Mouse (Mus musculus) intestine, postnatal 0 days (tissue): ENCODE data around the gene Gbx1. TPM values are rescaled to one million over a fixed set of nuclear protein-coding genes. Genes with fewer than 3 reads are reported as not detected.

Experiments used
- ATAC-seq: fragments of 200-750 bp; cut with Nextera tagmentation; 2 replicates; pipeline ENCODE4 v1.8.0; 2017; ENCODE audit warnings: mild to moderate bottlenecking, moderate TSS enrichment, moderate library complexity
- H3K27ac ChIP-seq: fragments of 300-500 bp; sonication (generic); 2 replicates; pipeline ENCODE4 v1.5.1; 2014; ENCODE audit warnings: mild to moderate bottlenecking, low read depth, low read length, moderate library complexity
- H3K27me3 ChIP-seq: fragments of 300-500 bp; sonication (generic); replicated peaks from 2 replicates; pipeline ENCODE4 v1.6.1; 2014; ENCODE audit warnings: low read length, mixed read lengths; ENCODE audit not compliant: control insufficient read depth, insufficient read depth
- H3K36me3 ChIP-seq: fragments of 300-500 bp; sonication (generic); 2 replicates; pipeline ENCODE4 v1.6.1; 2014; ENCODE audit warnings: mild to moderate bottlenecking, moderate library complexity; ENCODE audit not compliant: control insufficient read depth, insufficient read depth
- H3K4me1 ChIP-seq: fragments of 300-500 bp; sonication (generic); replicated peaks from 2 replicates; pipeline ENCODE4 v1.6.1; 2014; ENCODE audit warnings: antibody characterized with exemption, low read length, mixed read lengths; ENCODE audit not compliant: control insufficient read depth, insufficient read depth
- H3K4me2 ChIP-seq: fragments of 300-500 bp; sonication (generic); replicated peaks from 2 replicates; pipeline ENCODE4 v1.6.1; 2014; ENCODE audit warnings: low read depth, mild to moderate bottlenecking, moderate library complexity
- H3K4me3 ChIP-seq: fragments of 300-500 bp; sonication (generic); 2 replicates; pipeline ENCODE4 v1.5.1; 2014; ENCODE audit warnings: low read depth, low read length
- H3K9ac ChIP-seq: fragments of 300-500 bp; sonication (generic); 2 replicates; pipeline ENCODE4 v1.6.1; 2014; ENCODE audit warnings: mild to moderate bottlenecking, low read depth, low read length
- H3K9me3 ChIP-seq: fragments of 300-500 bp; sonication (generic); 2 replicates; pipeline ENCODE4 v1.6.1; 2016; ENCODE audit warnings: mixed run types; ENCODE audit not compliant: control insufficient read depth
- CTCF ChIP-seq: sonication (generic); IDR thresholded peaks from 2 replicates; pipeline ENCODE4 v1.5.1; 2016; ENCODE audit warnings: low read depth, mild to moderate bottlenecking, control low read depth, antibody characterized with exemption, moderate library complexity
- WGBS: fragments of 180-500 bp; shearing (Covaris S2); extraction: QIAGEN DNeasy Blood & Tissue Kit; methylation state at CpG from one replicate; pipeline ENCODE4 v1.1.7; 2014; 5-methylcytosine and 5-hydroxymethylcytosine counted together
- polyA plus RNA-seq: library from polyadenylated mRNA; unstranded; fragments of >200 nt; fragmentation: Nextera tagmentation; extraction: Ambion mirVana; gene quantifications from 2 replicates; pipeline ENCODE4 v1.2.1, GENCODE M21; 2015

Gbx1 gene
- polyA plus RNA-seq, 1 experiment from 2014 or later: not detected

DNA sequence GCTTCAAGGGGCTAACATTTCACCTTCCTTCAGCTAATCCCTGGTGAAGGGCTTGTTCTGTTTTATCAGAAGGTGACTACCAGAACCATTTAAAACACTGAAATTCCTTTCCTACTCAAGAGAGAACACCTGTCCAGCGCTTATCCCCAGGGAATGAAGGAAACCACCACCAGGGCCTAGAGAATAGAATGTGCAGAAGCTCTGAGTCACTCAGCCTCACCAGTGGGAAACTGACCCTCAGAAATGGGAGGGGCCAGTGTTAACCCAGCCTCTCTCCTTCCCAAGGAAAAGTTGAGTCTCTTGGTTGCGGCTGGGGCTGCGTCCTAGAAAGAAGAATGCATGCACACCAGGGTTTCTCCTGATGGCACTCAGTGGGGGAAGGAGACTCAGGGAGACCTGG, 71.9 kb downstream of the Gbx1 start:
- Histone ChIP-seq H3K4me1 (0 out of 2 replicates have a peak, but pooled peaks cover 5% of the 10 kb centered on the region), H3K9me3 (no peaks in the 10 kb centered on the region), H3K27ac (0 out of 2 replicates have a peak overlapping the region, but pooled peaks have one; percentile 23), H3K4me2 (no peak overlapping the region), H3K9ac (no peak overlapping the region), H3K27me3 (no peaks in the 10 kb centered on the region), H3K36me3 (peaks cover 15% of the 10 kb centered on the region; the same call in 1 of the 2 replicates), H3K4me3 (no peak overlapping the region)
- ATAC-seq: no peak
- TF ChIP-seq CTCF: no peak
- WGBS: 72% methylated on average over 3 of the region's 3 CpGs

DNA sequence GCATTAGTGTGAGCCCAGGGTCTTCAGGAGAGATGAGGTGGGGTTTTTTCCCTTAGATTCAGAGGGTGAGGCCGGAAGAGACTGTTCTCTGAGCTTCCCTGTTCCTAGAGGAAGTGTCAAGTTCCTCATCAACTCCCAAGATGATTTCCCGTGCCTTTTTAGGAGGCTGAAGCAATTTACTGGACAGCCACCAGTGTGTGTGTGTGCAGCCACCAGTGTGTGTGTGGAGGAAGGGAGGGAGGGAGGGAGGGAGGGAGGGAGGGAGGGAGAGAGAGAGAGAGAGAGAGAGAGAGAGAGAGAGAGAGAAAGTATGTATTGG, 73.1 kb downstream of the Gbx1 start:
- H3K9me3 ChIP-seq: no peaks in the 10 kb centered on the region
- peak overlapping the region; percentile 99 for H3K4me2 ChIP-seq
- H3K4me1 ChIP-seq: 0 out of 2 replicates have a peak, but pooled peaks cover 5% of the 10 kb centered on the region
- no peak overlapping the region for H3K4me3 ChIP-seq
- H3K36me3 ChIP-seq: peaks cover 11% of the 10 kb centered on the region; the same call in 1 of the 2 replicates
- WGBS: 27% methylated on average over 2 of the region's 2 CpGs
- H3K9ac ChIP-seq: no peak overlapping the region
- H3K27me3 ChIP-seq: no peaks in the 10 kb centered on the region
- TF ChIP-seq CTCF: no peak
- H3K27ac ChIP-seq: no peak overlapping the region
- ATAC-seq: no peak

DNA sequence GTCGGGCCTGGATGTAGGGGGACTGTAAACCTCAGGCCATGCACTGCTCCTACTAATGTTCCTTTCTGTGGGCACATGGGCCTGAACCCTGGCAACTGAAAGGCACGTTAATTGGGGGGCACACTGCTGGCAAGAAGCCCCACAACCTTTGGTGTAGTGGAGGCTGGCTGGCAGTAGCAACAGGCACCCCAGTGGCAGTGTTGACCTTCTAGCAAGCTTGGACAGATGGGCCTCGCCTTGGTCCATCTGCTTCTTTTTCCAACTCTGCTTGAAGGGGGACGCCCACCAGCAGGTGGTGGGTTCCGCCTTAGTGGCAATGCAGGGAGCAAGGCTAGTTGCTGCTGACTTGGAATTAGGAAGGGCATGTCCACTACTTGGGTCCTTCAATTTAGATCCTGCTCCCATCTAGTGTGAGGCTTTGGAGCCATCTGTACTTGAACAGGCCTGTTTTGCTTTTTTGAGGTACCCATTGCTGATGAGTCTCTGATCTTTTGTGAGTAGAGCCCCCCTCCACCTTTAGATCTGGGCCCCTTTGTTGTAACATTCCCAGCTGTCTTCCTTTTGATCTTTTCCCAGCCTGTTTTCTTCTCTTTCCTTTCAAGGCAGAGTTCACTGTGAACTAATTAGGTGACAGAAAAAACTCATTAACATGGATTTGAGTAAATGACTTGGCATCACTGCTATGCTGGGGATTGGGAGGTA, 73.6 kb downstream of the Gbx1 start:
- Histone ChIP-seq H3K4me2 (peak overlapping the region; percentile 99), H3K4me1 (0 out of 2 replicates have a peak, but pooled peaks cover 5% of the 10 kb centered on the region), H3K9ac (no peak overlapping the region), H3K9me3 (no peaks in the 10 kb centered on the region), H3K27ac (no peak overlapping the region), H3K4me3 (peak overlapping the region; percentile 72), H3K36me3 (peaks cover 6% of the 10 kb centered on the region; the same call in 1 of the 2 replicates), H3K27me3 (no peaks in the 10 kb centered on the region)
- 30% methylated on average over 5 of the region's 5 CpGs for WGBS
- ATAC-seq: no peak
- TF ChIP-seq CTCF: no peak

Other genes starting within 250 kb of the Gbx1 start
- gene Kcnh2, start 175.6 kb downstream of the Gbx1 start, polyA plus RNA-seq: 3.0 and 3.1 TPM in 2 replicates
- gene Nos3, start 162.4 kb downstream of the Gbx1 start, polyA plus RNA-seq: 3.5 and 3.7 TPM in 2 replicates
- 0.42 and 0.61 TPM in 2 replicates for gene Atg9b, start 135.1 kb downstream of the Gbx1 start, polyA plus RNA-seq
- gene Abcb8, start 133.5 kb downstream of the Gbx1 start, polyA plus RNA-seq: 40.4 and 40.9 TPM in 2 replicates
- 0.08 and 0.17 TPM in 2 replicates for gene Asic3, start 113.8 kb downstream of the Gbx1 start, polyA plus RNA-seq
- gene Cdk5, start 103.7 kb downstream of the Gbx1 start, polyA plus RNA-seq: 28.4 and 29.9 TPM in 2 replicates
- 29.9 and 30.1 TPM in 2 replicates for gene Slc4a2, start 103.4 kb downstream of the Gbx1 start, polyA plus RNA-seq
- gene Fastk, start 81.9 kb downstream of the Gbx1 start, polyA plus RNA-seq: 66.8 and 67.0 TPM in 2 replicates
- 27.5 and 28.8 TPM in 2 replicates for gene Tmub1, start 79.3 kb downstream of the Gbx1 start, polyA plus RNA-seq
- gene Agap3, start 75.0 kb downstream of the Gbx1 start, polyA plus RNA-seq: 14.9 and 16.6 TPM in 2 replicates
- gene Asb10, start 13.8 kb upstream of the Gbx1 start, polyA plus RNA-seq: 0.09 and 0.18 TPM in 2 replicates
- gene 4931409K22Rik, start 29.6 kb upstream of the Gbx1 start, polyA plus RNA-seq: not detected in 2 replicates
- gene Abcf2, start 50.3 kb upstream of the Gbx1 start, polyA plus RNA-seq: 40.1 and 40.5 TPM in 2 replicates
- gene Chpf2, start 59.5 kb upstream of the Gbx1 start, polyA plus RNA-seq: 23.5 and 24.4 TPM in 2 replicates
- 6.6 and 6.8 TPM in 2 replicates for gene Smarcd3, start 97.2 kb upstream of the Gbx1 start, polyA plus RNA-seq
- gene Nub1, start 158.3 kb upstream of the Gbx1 start, polyA plus RNA-seq: 18.0 and 19.4 TPM in 2 replicates
- gene Wdr86, start 203.5 kb upstream of the Gbx1 start, polyA plus RNA-seq: 2.7 and 2.9 TPM in 2 replicates
- 7.3 and 8.1 TPM in 2 replicates for gene Crygn, start 230.8 kb upstream of the Gbx1 start, polyA plus RNA-seq